Mouse (Mus musculus): ENCODE data around the gene Pmm2. TPM values are rescaled to one million over a fixed set of nuclear protein-coding genes. Genes with fewer than 3 reads are reported as not detected.
A peak's percentile ranks its signal among the peaks of the same experiment; 100 is the strongest.

The Pmm2 gene
- polyA plus RNA-seq, 1 experiment: 44.2 TPM

DNA sequence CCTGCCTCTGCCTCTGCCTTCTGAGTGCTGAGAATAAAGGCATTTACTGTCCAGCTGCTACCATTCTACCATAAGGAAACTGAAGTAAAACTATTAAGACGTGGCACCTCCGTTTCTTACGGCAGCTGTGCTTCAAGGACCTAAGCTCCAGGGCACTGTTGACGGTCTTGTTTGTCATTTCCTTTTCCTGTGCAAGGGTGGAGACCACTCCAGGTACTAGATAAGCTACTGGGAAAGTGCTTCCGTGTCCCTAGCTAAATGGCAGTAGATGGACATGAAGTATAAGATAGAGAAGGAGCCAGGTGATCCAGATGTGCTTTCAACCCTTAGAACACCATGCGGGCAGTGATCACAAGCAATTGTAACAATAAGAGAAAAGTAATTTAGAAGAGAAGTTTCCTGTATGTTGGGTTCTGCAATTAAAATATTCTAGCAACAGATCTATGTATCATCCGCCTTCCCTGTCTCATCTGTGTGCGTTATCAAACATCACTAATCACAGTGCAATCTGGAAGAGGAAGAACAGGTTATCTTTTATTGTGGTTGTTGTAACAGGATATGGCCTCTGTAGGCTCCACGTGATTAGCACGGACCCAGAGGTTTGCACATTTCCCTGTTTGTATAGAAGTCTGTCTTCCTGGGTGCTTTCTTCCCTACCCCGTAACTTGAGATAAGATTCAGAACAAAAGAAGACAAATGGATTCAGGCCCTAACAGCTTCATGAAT lies 2.2 kb downstream of the Pmm2 start:
- peaks cover 37% of the 10 kb centered on the region for H3K36me3 ChIP-seq (ENCODE audit: control insufficient read depth, insufficient read depth)
- H3K79me3 ChIP-seq (ENCODE audit: low read depth): peaks cover 56% of the 10 kb centered on the region
- H3K4me3 ChIP-seq (ENCODE audit: insufficient read depth, poor library complexity, severe bottlenecking): no peak overlapping the region
- H3K27me3 ChIP-seq (ENCODE audit: control insufficient read depth, insufficient read depth, insufficient read length): no peaks in the 10 kb centered on the region
- peaks cover 62% of the 10 kb centered on the region for H3K79me2 ChIP-seq (ENCODE audit: control insufficient read depth, insufficient read depth)
- no peak for TF ChIP-seq USF1 (IDR thresholded peaks at IDR 0.05; ENCODE audit: low read depth)
- TF ChIP-seq CEBPB (IDR thresholded peaks at IDR 0.05; ENCODE audit: low read depth): no peak
- TF ChIP-seq MYOG (IDR thresholded peaks at IDR 0.05; ENCODE audit: control insufficient read depth, extremely low read depth, insufficient read length): no peak
- no peak for TF ChIP-seq MAX (IDR thresholded peaks at IDR 0.05)
- TF ChIP-seq MYOD1 (IDR thresholded peaks at IDR 0.05; ENCODE audit: control insufficient read depth, insufficient read length, low read depth): no peak
- no peak for TF ChIP-seq FOSL1 (IDR thresholded peaks at IDR 0.05; ENCODE audit: insufficient read depth, low read length, poor library complexity, severe bottlenecking)
- TF ChIP-seq CTCF (IDR thresholded peaks at IDR 0.05; ENCODE audit: control insufficient read depth, insufficient read depth, insufficient read length): no peak
- no peak overlapping the region for H3ac ChIP-seq (ENCODE audit: control insufficient read depth, insufficient read length, low read depth)

DNA sequence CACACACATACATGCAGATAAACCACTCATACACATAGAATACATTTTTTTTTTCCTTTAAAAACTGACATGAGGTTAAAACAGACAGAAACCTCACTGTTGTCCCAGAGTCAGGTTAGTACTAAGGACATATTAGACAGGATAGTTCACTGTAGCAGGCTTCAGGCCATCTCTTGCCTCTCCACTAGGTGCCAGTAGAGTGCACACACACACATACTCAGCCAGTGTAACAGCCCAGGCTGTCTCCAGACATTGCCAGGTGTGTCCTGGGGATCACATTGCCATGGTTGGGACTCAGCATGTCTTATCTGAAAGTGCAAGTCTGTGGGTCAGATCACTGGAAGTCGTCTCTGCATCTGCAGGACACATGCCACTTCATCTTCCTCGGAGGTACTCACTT lies 6.4 kb downstream of the Pmm2 start:
- Histone ChIP-seq H3K79me2 (ENCODE audit: control insufficient read depth, insufficient read depth) (peaks cover 21% of the 10 kb centered on the region), H3K36me3 (ENCODE audit: control insufficient read depth, insufficient read depth) (peaks cover 65% of the 10 kb centered on the region), H3K27me3 (ENCODE audit: control insufficient read depth, insufficient read depth, insufficient read length) (no peaks in the 10 kb centered on the region), H3K79me3 (ENCODE audit: low read depth) (peaks cover 17% of the 10 kb centered on the region), H3ac (ENCODE audit: control insufficient read depth, insufficient read length, low read depth) (no peak overlapping the region), H3K4me3 (ENCODE audit: insufficient read depth, poor library complexity, severe bottlenecking) (no peak overlapping the region)
- peak; percentile 66 for TF ChIP-seq CTCF (IDR thresholded peaks at IDR 0.05; ENCODE audit: control insufficient read depth, insufficient read depth, insufficient read length)
- TF ChIP-seq MYOD1 (IDR thresholded peaks at IDR 0.05; ENCODE audit: control insufficient read depth, insufficient read length, low read depth): no peak

DNA sequence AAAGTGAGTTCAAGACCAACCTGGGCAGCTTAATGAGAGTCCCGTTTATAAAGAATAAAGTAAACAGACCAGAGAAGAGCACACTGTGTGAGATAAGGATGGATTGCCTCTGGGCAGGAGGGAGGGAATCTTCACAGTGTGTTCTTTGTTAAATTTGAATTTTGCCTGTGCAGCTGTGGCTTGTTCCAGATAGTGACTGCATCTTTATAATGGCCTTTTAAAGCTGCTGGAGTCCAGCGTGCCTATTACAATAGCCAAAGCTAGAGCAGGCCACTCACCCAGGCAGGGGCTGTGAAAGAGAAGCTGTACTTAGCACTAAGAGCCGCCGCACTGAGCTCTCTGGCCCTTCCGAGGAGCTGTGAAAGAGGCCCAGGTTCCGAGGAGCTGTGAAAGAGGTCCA lies 8.1 kb downstream of the Pmm2 start:
- H3K36me3 ChIP-seq (ENCODE audit: control insufficient read depth, insufficient read depth): peaks cover 75% of the 10 kb centered on the region
- H3ac ChIP-seq (ENCODE audit: control insufficient read depth, insufficient read length, low read depth): no peak overlapping the region
- no peaks in the 10 kb centered on the region for H3K27me3 ChIP-seq (ENCODE audit: control insufficient read depth, insufficient read depth, insufficient read length)
- H3K79me2 ChIP-seq (ENCODE audit: control insufficient read depth, insufficient read depth): peaks cover 4% of the 10 kb centered on the region
- peaks cover 5% of the 10 kb centered on the region for H3K79me3 ChIP-seq (ENCODE audit: low read depth)
- TF ChIP-seq USF1 (IDR thresholded peaks at IDR 0.05; ENCODE audit: low read depth): no peak
- no peak for TF ChIP-seq CEBPB (IDR thresholded peaks at IDR 0.05; ENCODE audit: low read depth)
- TF ChIP-seq MAX (IDR thresholded peaks at IDR 0.05): no peak
- no peak for TF ChIP-seq CTCF (IDR thresholded peaks at IDR 0.05; ENCODE audit: control insufficient read depth, insufficient read depth, insufficient read length)
- no peak for TF ChIP-seq FOSL1 (IDR thresholded peaks at IDR 0.05; ENCODE audit: insufficient read depth, low read length, poor library complexity, severe bottlenecking)
- no peak for TF ChIP-seq MYOG (IDR thresholded peaks at IDR 0.05; ENCODE audit: control insufficient read depth, extremely low read depth, insufficient read length)
- TF ChIP-seq MYOD1 (IDR thresholded peaks at IDR 0.05; ENCODE audit: control insufficient read depth, insufficient read length, low read depth): no peak
- no peak overlapping the region for H3K4me3 ChIP-seq (ENCODE audit: insufficient read depth, poor library complexity, severe bottlenecking)

GRCm38 (mm10) chr16:8650007-8650406 lies 12.5 kb downstream of the Pmm2 start:
- no peaks in the 10 kb centered on the region for H3K79me3 ChIP-seq (ENCODE audit: low read depth)
- H3K36me3 ChIP-seq (ENCODE audit: control insufficient read depth, insufficient read depth): peaks cover 87% of the 10 kb centered on the region
- TF ChIP-seq FOSL1 (IDR thresholded peaks at IDR 0.05; ENCODE audit: insufficient read depth, low read length, poor library complexity, severe bottlenecking) (no peak), MYOG (IDR thresholded peaks at IDR 0.05; ENCODE audit: control insufficient read depth, extremely low read depth, insufficient read length) (no peak), CTCF (IDR thresholded peaks at IDR 0.05; ENCODE audit: control insufficient read depth, insufficient read depth, insufficient read length) (no peak), CEBPB (IDR thresholded peaks at IDR 0.05; ENCODE audit: low read depth) (no peak), USF1 (IDR thresholded peaks at IDR 0.05; ENCODE audit: low read depth) (no peak), MYOD1 (IDR thresholded peaks at IDR 0.05; ENCODE audit: control insufficient read depth, insufficient read length, low read depth) (no peak), MAX (IDR thresholded peaks at IDR 0.05) (no peak)
- no peak overlapping the region for H3K4me3 ChIP-seq (ENCODE audit: insufficient read depth, poor library complexity, severe bottlenecking)
- H3K79me2 ChIP-seq (ENCODE audit: control insufficient read depth, insufficient read depth): no peaks in the 10 kb centered on the region
- H3K27me3 ChIP-seq (ENCODE audit: control insufficient read depth, insufficient read depth, insufficient read length): no peaks in the 10 kb centered on the region
- no peak overlapping the region for H3ac ChIP-seq (ENCODE audit: control insufficient read depth, insufficient read length, low read depth)

GRCm38 (mm10) chr16:8655108-8655507 lies 17.6 kb downstream of the Pmm2 start:
- no peak overlapping the region for H3ac ChIP-seq (ENCODE audit: control insufficient read depth, insufficient read length, low read depth)
- H3K4me3 ChIP-seq (ENCODE audit: insufficient read depth, poor library complexity, severe bottlenecking): no peak overlapping the region
- no peaks in the 10 kb centered on the region for H3K79me3 ChIP-seq (ENCODE audit: low read depth)
- TF ChIP-seq CTCF (IDR thresholded peaks at IDR 0.05; ENCODE audit: control insufficient read depth, insufficient read depth, insufficient read length): no peak
- no peak for TF ChIP-seq MAX (IDR thresholded peaks at IDR 0.05)
- no peak for TF ChIP-seq USF1 (IDR thresholded peaks at IDR 0.05; ENCODE audit: low read depth)
- TF ChIP-seq CEBPB (IDR thresholded peaks at IDR 0.05; ENCODE audit: low read depth): no peak
- TF ChIP-seq MYOD1 (IDR thresholded peaks at IDR 0.05; ENCODE audit: control insufficient read depth, insufficient read length, low read depth): no peak
- TF ChIP-seq MYOG (IDR thresholded peaks at IDR 0.05; ENCODE audit: control insufficient read depth, extremely low read depth, insufficient read length): no peak
- TF ChIP-seq FOSL1 (IDR thresholded peaks at IDR 0.05; ENCODE audit: insufficient read depth, low read length, poor library complexity, severe bottlenecking): no peak
- no peaks in the 10 kb centered on the region for H3K27me3 ChIP-seq (ENCODE audit: control insufficient read depth, insufficient read depth, insufficient read length)
- H3K36me3 ChIP-seq (ENCODE audit: control insufficient read depth, insufficient read depth): peaks cover 68% of the 10 kb centered on the region
- no peaks in the 10 kb centered on the region for H3K79me2 ChIP-seq (ENCODE audit: control insufficient read depth, insufficient read depth)

DNA sequence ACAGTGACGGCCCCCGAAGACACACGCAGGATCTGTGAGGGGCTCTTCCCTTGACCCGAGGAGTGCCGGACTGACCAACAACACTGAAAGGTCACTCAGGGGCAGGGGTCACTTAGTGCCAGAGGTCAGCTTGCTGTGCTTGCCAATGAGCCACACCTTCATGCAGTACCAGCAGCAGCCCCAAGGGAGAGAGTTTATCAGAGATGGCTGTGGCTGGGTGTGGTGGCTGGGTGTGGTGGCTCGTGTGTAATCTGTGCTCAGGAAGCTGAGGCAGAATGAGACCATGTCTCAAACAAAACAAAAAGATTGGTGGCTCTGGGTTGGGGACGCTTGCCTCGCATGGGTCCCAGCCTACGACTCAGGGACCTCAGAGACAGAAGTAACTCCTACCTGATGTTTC lies 18.1 kb downstream of the Pmm2 start:
- Histone ChIP-seq H3K79me3 (ENCODE audit: low read depth) (no peaks in the 10 kb centered on the region), H3ac (ENCODE audit: control insufficient read depth, insufficient read length, low read depth) (no peak overlapping the region), H3K79me2 (ENCODE audit: control insufficient read depth, insufficient read depth) (no peaks in the 10 kb centered on the region), H3K27me3 (ENCODE audit: control insufficient read depth, insufficient read depth, insufficient read length) (no peaks in the 10 kb centered on the region), H3K4me3 (ENCODE audit: insufficient read depth, poor library complexity, severe bottlenecking) (no peak overlapping the region), H3K36me3 (ENCODE audit: control insufficient read depth, insufficient read depth) (peaks cover 69% of the 10 kb centered on the region)
- no peak for TF ChIP-seq MAX (IDR thresholded peaks at IDR 0.05)
- no peak for TF ChIP-seq CEBPB (IDR thresholded peaks at IDR 0.05; ENCODE audit: low read depth)
- TF ChIP-seq USF1 (IDR thresholded peaks at IDR 0.05; ENCODE audit: low read depth): no peak
- TF ChIP-seq CTCF (IDR thresholded peaks at IDR 0.05; ENCODE audit: control insufficient read depth, insufficient read depth, insufficient read length): no peak
- no peak for TF ChIP-seq FOSL1 (IDR thresholded peaks at IDR 0.05; ENCODE audit: insufficient read depth, low read length, poor library complexity, severe bottlenecking)
- no peak for TF ChIP-seq MYOD1 (IDR thresholded peaks at IDR 0.05; ENCODE audit: control insufficient read depth, insufficient read length, low read depth)
- TF ChIP-seq MYOG (IDR thresholded peaks at IDR 0.05; ENCODE audit: control insufficient read depth, extremely low read depth, insufficient read length): no peak

Data from C2C12 (cell line).